Mouse (Mus musculus) lung, postnatal 0 days (tissue): Measurements from ENCODE around the gene Myb.

Source experiments
- CTCF ChIP-seq: IDR thresholded peaks from 2 replicates; pipeline ENCODE4 v1.5.1; 2016; ENCODE audit warnings: antibody characterized with exemption, mild to moderate bottlenecking
- EP300 ChIP-seq: IDR thresholded peaks from 2 replicates; pipeline ENCODE4 v1.6.1; 2016; ENCODE audit warnings: antibody characterized with exemption, mild to moderate bottlenecking, control low read depth

DNA sequence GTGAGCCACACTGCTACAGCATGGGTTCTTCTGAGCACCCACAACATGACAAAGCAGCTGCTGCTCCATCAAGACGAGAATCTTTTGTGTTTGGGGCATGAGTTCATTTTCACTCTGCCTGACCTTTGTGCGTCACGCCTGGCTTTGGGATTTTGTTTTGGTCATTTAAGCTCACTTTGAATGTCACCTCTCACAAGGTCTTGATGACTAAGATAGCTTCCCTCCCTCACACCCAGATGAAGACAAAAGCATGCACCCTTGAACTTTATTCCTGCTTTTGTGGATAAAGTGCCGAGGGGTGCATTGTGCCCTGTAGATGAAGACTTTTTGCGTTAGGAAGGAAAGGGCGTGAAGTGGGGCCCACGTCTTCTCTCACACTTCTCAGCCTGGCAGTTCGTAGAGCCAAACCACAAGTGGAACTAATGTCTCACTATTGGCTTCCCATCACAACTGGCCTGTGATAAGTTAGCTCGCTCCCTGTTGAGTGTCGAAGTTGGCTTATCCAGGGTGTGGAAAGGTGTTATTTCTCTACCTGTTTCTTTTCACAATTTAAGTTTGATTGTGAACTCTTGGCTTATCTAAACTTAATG lies 43.8 kb upstream of the Myb start:
- TF ChIP-seq CTCF (no peak), EP300 (no peak)
